Mouse (Mus musculus) liver, embryonic 14.5 days (tissue): ENCODE data around the gene Sdc4. TPM values are rescaled to one million over a fixed set of nuclear protein-coding genes. Genes with fewer than 3 reads are reported as not detected.

Experiments
- ATAC-seq: fragments of 200-750 bp; cut with Nextera tagmentation; 2 replicates; pipeline ENCODE4 v1.8.0; 2017; ENCODE audit warnings: moderate number of reproducible peaks, mild to moderate bottlenecking, moderate library complexity; ENCODE audit not compliant: insufficient read depth
- DNase-seq, 3 experiments: peaks; one replicate each; pipeline ENCODE4 v3.0.0-alpha.2; 2012 to 2013; ENCODE audit warnings: low read depth in 3 of 3, low spot score in 3 of 3
- H3K27ac ChIP-seq: fragments of 300-500 bp; sonication (generic); 2 replicates; pipeline ENCODE4 v1.5.1; 2014; ENCODE audit warnings: moderate library complexity, mild to moderate bottlenecking, control low read depth, inconsistent platforms
- H3K27me3 ChIP-seq: fragments of 300-500 bp; sonication (generic); 2 replicates; pipeline ENCODE4 v1.6.1; 2014; ENCODE audit warnings: mild to moderate bottlenecking, low read length, moderate library complexity; ENCODE audit not compliant: control insufficient read depth, insufficient read depth
- H3K36me3 ChIP-seq: fragments of 300-500 bp; sonication (generic); replicated peaks from 2 replicates; pipeline ENCODE4 v1.6.1; 2014; ENCODE audit warnings: low read depth; ENCODE audit not compliant: control insufficient read depth, insufficient read depth
- H3K4me1 ChIP-seq, 2 experiments: fragments of 200-500 bp in 1 of 2; fragments of 300-500 bp in 1 of 2; sonication (generic) in 1 of 2; replicated peaks; 2 replicates each; pipeline ENCODE4 v1.6.1; 2012 to 2014; ENCODE audit warnings: antibody characterized with exemption in 1 of 2, inconsistent platforms in 1 of 2, low read length in 1 of 2; ENCODE audit not compliant: control insufficient read depth in 2 of 2, insufficient read depth in 2 of 2
- H3K4me2 ChIP-seq: fragments of 300-500 bp; sonication (generic); 2 replicates; pipeline ENCODE4 v1.6.1; 2014; ENCODE audit warnings: low read depth, mild to moderate bottlenecking, control low read depth, moderate library complexity
- H3K4me3 ChIP-seq, 2 experiments: fragments of 200-500 bp in 1 of 2; fragments of 300-500 bp in 1 of 2; sonication (generic) in 1 of 2; 2 replicates each; pipeline ENCODE4 v1.5.1; 2012 to 2014; ENCODE audit warnings: low read depth in 2 of 2, low read length in 2 of 2, mild to moderate bottlenecking in 2 of 2, control low read depth in 1 of 2, inconsistent platforms in 1 of 2, moderate library complexity in 1 of 2; ENCODE audit not compliant: insufficient read depth in 1 of 2
- H3K9ac ChIP-seq: fragments of 300-500 bp; sonication (generic); replicated peaks from 2 replicates; pipeline ENCODE4 v1.6.1; 2014; ENCODE audit warnings: mild to moderate bottlenecking, control low read depth, moderate library complexity
- H3K9me3 ChIP-seq: fragments of 300-500 bp; sonication (generic); 2 replicates; pipeline ENCODE4 v1.6.1; 2016; ENCODE audit warnings: low read length, mixed read lengths; ENCODE audit not compliant: control insufficient read depth
- CTCF ChIP-seq: IDR thresholded peaks from 2 replicates; pipeline ENCODE4 v1.5.1; 2016; ENCODE audit warnings: antibody characterized with exemption, low read depth, control low read depth
- EP300 ChIP-seq: IDR thresholded peaks from 2 replicates; pipeline ENCODE4 v1.6.1; 2016; ENCODE audit warnings: antibody characterized with exemption, low read depth
- WGBS: fragments of 180-500 bp; shearing (Covaris S2); extraction: QIAGEN DNeasy Blood & Tissue Kit; methylation state at CpG from one replicate; pipeline ENCODE4 v1.1.7; 2014; ENCODE audit not compliant: insufficient replicate concordance; 5-methylcytosine and 5-hydroxymethylcytosine counted together
- polyA plus RNA-seq, 2 experiments: library from polyadenylated mRNA; depleted of rRNA in 1 of 2; stranded (reverse) in 1 of 2; unstranded in 1 of 2; fragments of >200 nt; fragmentation: Nextera tagmentation in 1 of 2; extraction: Ambion mirVana in 1 of 2; gene quantifications; 2 replicates each; pipeline versions ENCODE4 v1.2.1 to v1.2.3; 2012 to 2014

Sdc4 gene
- polyA plus RNA-seq, 2 experiments, result 10.8 to 25.4 TPM

DNA sequence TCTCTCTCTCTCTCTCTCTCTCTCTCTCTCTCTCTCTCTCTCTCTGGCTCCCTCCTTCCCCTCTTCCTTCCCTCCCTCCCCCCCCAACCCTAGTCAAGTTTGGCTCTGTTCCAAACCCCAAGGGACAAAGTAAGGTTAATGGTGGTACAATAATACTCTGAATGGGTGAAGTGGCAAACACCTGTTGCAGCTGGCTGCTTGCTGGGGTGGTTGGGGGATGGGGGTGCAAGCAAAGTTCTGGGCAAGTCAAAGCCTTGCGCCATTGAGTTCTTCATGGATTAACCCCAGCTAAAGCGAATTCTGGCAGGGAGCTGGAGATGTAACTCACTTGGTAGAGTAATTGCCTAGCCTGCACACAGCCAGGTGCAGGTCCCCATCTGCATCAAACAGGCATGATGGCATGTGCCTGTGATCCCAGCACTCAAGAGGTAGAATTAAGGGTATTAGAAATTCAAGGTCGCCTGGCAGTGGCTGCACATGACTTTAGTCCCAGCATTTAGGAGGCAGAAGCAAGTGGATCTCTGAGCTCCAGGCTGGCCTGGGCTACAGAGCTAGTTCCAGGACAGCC, 25.3 kb downstream of the Sdc4 start:
- no peak for ATAC-seq
- no peaks in the 10 kb centered on the region for H3K4me1 ChIP-seq
- WGBS, result 23% methylated on average over 3 of the region's 3 CpGs
- TF ChIP-seq CTCF, result no peak
- no peak for TF ChIP-seq EP300
- H3K4me2 ChIP-seq, result no peak overlapping the region
- H3K27me3 ChIP-seq, result peaks cover 4% of the 10 kb centered on the region; the same call in 1 of the 2 replicates
- H3K4me3 ChIP-seq, result no peak overlapping the region
- H3K36me3 ChIP-seq, result no peaks in the 10 kb centered on the region
- no peak for DNase-seq
- no peaks in the 10 kb centered on the region for H3K9me3 ChIP-seq
- no peak overlapping the region for H3K27ac ChIP-seq
- H3K9ac ChIP-seq, result no peak overlapping the region

DNA sequence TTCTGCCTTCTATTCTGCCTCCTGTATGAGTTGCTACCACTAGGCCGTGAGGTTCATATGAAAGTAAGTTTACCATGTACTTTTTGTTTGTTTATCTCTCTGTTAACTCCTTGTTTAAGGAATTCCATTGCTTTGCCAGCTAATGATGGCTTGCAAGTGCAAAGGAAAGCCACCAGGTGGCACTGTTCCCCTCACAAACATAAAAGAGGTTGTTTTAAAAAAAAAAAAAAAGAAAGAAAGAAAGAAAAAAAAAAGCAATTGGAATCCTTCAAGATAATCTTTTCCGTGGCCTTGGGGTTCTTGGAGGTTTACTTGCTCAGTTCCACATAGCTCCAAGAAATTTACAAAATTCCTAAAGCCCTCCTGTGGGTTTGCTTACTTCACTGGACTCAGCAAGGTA, 26.5 kb downstream of the Sdc4 start:
- no peaks in the 10 kb centered on the region for H3K4me1 ChIP-seq
- TF ChIP-seq EP300 (no peak), CTCF (peak; percentile 58)
- WGBS, result 3% methylated on average over 2 of the region's 2 CpGs
- no peaks in the 10 kb centered on the region for H3K36me3 ChIP-seq
- H3K4me2 ChIP-seq, result no peak overlapping the region
- H3K9me3 ChIP-seq, result no peaks in the 10 kb centered on the region
- no peak overlapping the region for H3K9ac ChIP-seq
- H3K4me3 ChIP-seq, result no peak overlapping the region
- DNase-seq (no peak), ATAC-seq (no peak)
- peaks cover 4% of the 10 kb centered on the region; the same call in 1 of the 2 replicates for H3K27me3 ChIP-seq
- H3K27ac ChIP-seq, result no peak overlapping the region

DNA sequence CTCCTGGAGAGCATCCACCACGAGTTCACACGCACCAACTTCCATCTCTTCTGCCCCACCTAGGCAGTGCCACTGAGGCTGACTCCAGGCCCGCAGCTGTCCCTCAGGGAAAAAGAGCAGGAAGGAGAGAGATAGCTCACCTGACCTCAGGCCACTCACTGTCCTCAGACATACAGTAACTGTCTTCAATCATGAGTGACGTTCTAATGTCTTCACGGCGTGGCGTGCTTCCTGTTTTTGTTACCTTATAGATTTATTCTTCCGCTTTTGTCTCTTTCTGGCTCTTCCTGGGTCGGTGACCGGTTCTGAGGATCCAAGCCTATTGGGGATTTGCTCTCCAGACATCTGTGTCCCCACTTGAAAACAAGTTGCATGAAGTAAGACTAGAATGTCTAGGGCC, 29.1 kb downstream of the Sdc4 start:
- WGBS, result 43% methylated on average over 10 of the region's 10 CpGs

DNA sequence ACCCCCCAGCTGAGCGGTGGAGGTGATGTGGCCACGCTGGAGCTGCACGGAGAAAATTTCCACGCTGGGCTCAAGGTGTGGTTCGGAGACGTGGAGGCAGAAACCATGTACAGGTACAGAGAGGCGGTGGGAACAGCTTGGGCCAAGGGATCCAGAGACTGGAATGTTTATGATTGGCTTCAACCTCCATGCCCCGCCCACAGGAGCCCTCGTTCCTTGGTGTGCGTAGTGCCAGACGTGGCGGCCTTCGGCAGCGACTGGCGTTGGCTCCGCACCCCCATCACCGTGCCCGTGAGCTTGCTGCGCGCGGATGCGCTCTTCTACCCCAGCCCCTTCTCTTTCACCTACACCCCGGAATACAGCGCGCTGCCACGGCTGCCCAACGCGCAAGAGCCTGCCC, 29.5 kb downstream of the Sdc4 start:
- no peak for ATAC-seq
- WGBS, result 26% methylated on average over 28 of the region's 28 CpGs

More for the DNA sequence above, 29.1 kb downstream of the Sdc4 start:
- TF ChIP-seq CTCF (no peak), EP300 (no peak)
- peaks cover 4% of the 10 kb centered on the region for H3K27me3 ChIP-seq
- no peak overlapping the region for H3K4me2 ChIP-seq
- H3K9ac ChIP-seq, result no peak overlapping the region
- no peak for DNase-seq
- no peaks in the 10 kb centered on the region for H3K4me1 ChIP-seq
- no peak overlapping the region for H3K27ac ChIP-seq
- no peak overlapping the region for H3K4me3 ChIP-seq
- no peaks in the 10 kb centered on the region for H3K36me3 ChIP-seq
- H3K9me3 ChIP-seq, result no peaks in the 10 kb centered on the region
- no peak for ATAC-seq

DNA sequence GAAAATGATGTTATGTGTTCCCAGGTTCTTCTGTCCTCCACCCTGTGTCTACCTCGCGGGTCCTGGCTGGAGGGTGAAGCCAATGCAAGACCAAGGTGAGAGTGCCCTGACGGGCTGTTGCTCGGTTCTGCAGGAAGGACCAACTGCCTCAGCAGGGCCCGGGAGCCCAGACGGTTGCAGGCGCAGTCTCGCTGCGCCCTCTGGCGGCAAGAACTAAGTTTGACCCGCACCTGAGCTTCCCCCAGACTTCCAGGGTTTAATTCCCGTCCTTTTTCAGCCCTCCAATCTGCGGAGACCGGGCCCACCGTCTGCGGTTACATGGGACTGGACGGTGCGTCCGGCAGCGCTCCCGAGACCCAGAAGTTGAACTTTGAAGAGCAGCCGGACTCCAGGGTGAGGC, 36.0 kb downstream of the Sdc4 start:
- no peak overlapping the region for H3K4me3 ChIP-seq
- DNase-seq, result no peak
- TF ChIP-seq CTCF, result peak; percentile 84
- TF ChIP-seq EP300, result no peak
- H3K27ac ChIP-seq, result no peak overlapping the region
- peaks cover 49% of the 10 kb centered on the region for H3K27me3 ChIP-seq
- H3K9me3 ChIP-seq, result no peaks in the 10 kb centered on the region
- H3K9ac ChIP-seq, result no peak overlapping the region
- ATAC-seq, result no peak
- H3K4me2 ChIP-seq, result no peak overlapping the region
- WGBS, result 1% methylated on average over 22 of the region's 22 CpGs
- no peaks in the 10 kb centered on the region for H3K4me1 ChIP-seq
- no peaks in the 10 kb centered on the region for H3K36me3 ChIP-seq

More for the DNA sequence above, 29.5 kb downstream of the Sdc4 start:
- no peaks in the 10 kb centered on the region for H3K36me3 ChIP-seq
- peaks cover 4% of the 10 kb centered on the region for H3K27me3 ChIP-seq
- no peak for DNase-seq
- no peaks in the 10 kb centered on the region for H3K4me1 ChIP-seq
- H3K4me2 ChIP-seq, result no peak overlapping the region
- H3K9ac ChIP-seq, result no peak overlapping the region
- TF ChIP-seq EP300, result no peak
- TF ChIP-seq CTCF, result no peak
- no peak overlapping the region for H3K4me3 ChIP-seq
- H3K27ac ChIP-seq, result no peak overlapping the region
- no peaks in the 10 kb centered on the region for H3K9me3 ChIP-seq
